Mouse (Mus musculus) frontal cortex, adult 2 months (tissue): ENCODE measurements around the gene Chid1. TPM values are rescaled to one million over a fixed set of nuclear protein-coding genes. Genes with fewer than 3 reads are reported as not detected.

Experiments
- DNase-seq, 2 experiments: peaks; one replicate each; pipeline ENCODE4 v3.0.0; 2022; ENCODE audit warnings: low spot score in 1 of 2; ENCODE audit errors: extremely low spot score in 1 of 2
- polyA plus RNA-seq: library from polyadenylated mRNA; depleted of rRNA; stranded (reverse); fragments of >200 nt; gene quantifications from 2 replicates; pipeline ENCODE4 v1.2.3, GENCODE M21; 2012

Gene Chid1
- polyA plus RNA-seq, 1 experiment: 46.7 TPM

GRCm38 (mm10) chr7:141478270-141478748, 61.3 kb downstream of the Chid1 start:
- DNase-seq: no peak

- DNase-seq: no peak
Observed at GRCm38 (mm10) chr7:141477578-141478269, 61.9 kb downstream of the Chid1 start.

- no peak for DNase-seq
Observed at GRCm38 (mm10) chr7:141476981-141477370, 62.7 kb downstream of the Chid1 start.

GRCm38 (mm10) chr7:141476226-141476980, 63.3 kb downstream of the Chid1 start:
- DNase-seq: peak in 1 of 2 experiments; percentile 55

GRCm38 (mm10) chr7:141475805-141476158, 63.9 kb downstream of the Chid1 start:
- no peak for DNase-seq

- peak in 1 of 2 experiments; percentile 81 for DNase-seq
Observed at GRCm38 (mm10) chr7:141475011-141475804, 64.4 kb downstream of the Chid1 start, which contains the start of the genes Polr2l and Tspan4. Polr2l (minus strand) TSS chr7:141475132. Tspan4 (plus strand) TSS chr7:141475240.

- DNase-seq: no peak
Observed at GRCm38 (mm10) chr7:141474160-141474559, 65.5 kb downstream of the Chid1 start.

GRCm38 (mm10) chr7:141472763-141473162, 66.9 kb downstream of the Chid1 start:
- DNase-seq: no peak

GRCm38 (mm10) chr7:141472226-141472625, 67.4 kb downstream of the Chid1 start:
- no peak for DNase-seq

- DNase-seq: no peak
Observed at GRCm38 (mm10) chr7:141471236-141471635, 68.4 kb downstream of the Chid1 start.

GRCm38 (mm10) chr7:141470637-141470944, 69.1 kb downstream of the Chid1 start:
- no peak for DNase-seq

GRCm38 (mm10) chr7:141469901-141470636, 69.6 kb downstream of the Chid1 start:
- no peak for DNase-seq

- no peak for DNase-seq
Observed at GRCm38 (mm10) chr7:141469352-141469751, 70.3 kb downstream of the Chid1 start.

GRCm38 (mm10) chr7:141468522-141469211, 71.0 kb downstream of the Chid1 start:
- peak in 1 of 2 experiments; percentile 70 for DNase-seq

- no peak for DNase-seq
Observed at GRCm38 (mm10) chr7:141468164-141468521, 71.5 kb downstream of the Chid1 start.

- peak in 1 of 2 experiments; percentile 72 for DNase-seq
Observed at GRCm38 (mm10) chr7:141467230-141468030, 72.2 kb downstream of the Chid1 start, which contains the start of gene Cd151. Cd151 (plus strand) TSS chr7:141467392.

- no peak for DNase-seq
Observed at GRCm38 (mm10) chr7:141466607-141467148, 73.0 kb downstream of the Chid1 start.

GRCm38 (mm10) chr7:141466045-141466394, 73.6 kb downstream of the Chid1 start:
- DNase-seq: no peak
